Mouse (Mus musculus) G1E-ER4 (cell line): ENCODE data around the gene Dgkg. TPM values are rescaled to one million over a fixed set of nuclear protein-coding genes. Genes with fewer than 3 reads are reported as not detected.

Source experiments
- GATA1 ChIP-seq: IDR thresholded peaks from one replicate; pipeline ENCODE4 v1.8.0; 2012; ENCODE audit warnings: low read length, inconsistent platforms
- polyA plus RNA-seq: library from polyadenylated mRNA; stranded (reverse); fragments of >175 nt; gene quantifications from 2 replicates; pipeline ENCODE4 v1.2.3, GENCODE M21; 2012

Gene Dgkg
- polyA plus RNA-seq, 1 experiment = not detected

GRCm38 (mm10) chr16:22466381-22466780, 190.6 kb downstream of the Dgkg start:
- no peak for TF ChIP-seq GATA1

GRCm38 (mm10) chr16:22462220-22462619, 194.8 kb downstream of the Dgkg start:
- no peak for TF ChIP-seq GATA1

- TF ChIP-seq GATA1 = no peak
These were observed 195.3 kb downstream of the Dgkg start for GRCm38 (mm10) chr16:22461728-22462127.

DNA sequence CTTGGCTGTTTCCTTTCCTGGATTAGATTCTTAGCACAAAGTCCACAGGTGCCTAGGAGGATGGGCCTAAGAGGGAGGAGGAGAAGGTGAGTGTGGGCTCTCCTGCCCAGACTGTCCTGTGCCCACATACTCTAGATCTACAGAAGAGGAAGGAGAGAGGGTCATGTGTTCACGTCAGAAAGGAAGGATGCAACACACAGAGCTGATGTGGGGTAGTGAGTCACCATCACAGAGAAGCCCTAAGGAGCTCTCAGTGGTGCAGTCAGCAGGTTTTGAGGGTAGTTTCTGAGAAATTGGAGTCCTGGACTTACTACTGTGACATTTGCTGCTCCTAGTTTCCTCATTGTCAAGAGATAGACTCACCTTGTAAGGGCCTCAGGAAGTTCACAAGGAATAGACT, 196.1 kb downstream of the Dgkg start:
- TF ChIP-seq GATA1 = no peak

DNA sequence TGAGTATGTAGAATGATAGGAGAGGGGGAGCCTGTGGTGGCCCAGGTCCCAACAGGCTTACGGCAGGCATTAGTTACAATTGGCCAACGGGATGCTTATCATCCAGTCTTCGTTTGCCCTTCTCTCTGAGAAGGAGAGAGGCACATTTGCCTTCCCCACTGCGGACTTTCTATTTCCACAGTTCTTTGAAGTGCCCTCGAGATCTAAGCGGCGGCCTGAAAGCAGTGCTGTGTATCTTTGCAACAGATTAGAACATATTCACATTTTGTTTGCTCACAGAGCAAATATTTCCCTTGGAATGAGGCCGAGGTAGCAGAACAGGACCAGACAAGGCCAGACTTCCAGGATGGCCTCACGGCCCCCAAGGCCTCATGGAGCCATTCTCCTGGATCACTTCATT, 204.9 kb downstream of the Dgkg start:
- no peak for TF ChIP-seq GATA1

GRCm38 (mm10) chr16:22448093-22448492, 208.9 kb downstream of the Dgkg start:
- TF ChIP-seq GATA1 = no peak

- TF ChIP-seq GATA1 = no peak
These were observed 212.2 kb downstream of the Dgkg start for GRCm38 (mm10) chr16:22444786-22445185.

- TF ChIP-seq GATA1 = no peak
These were observed 214.8 kb downstream of the Dgkg start for GRCm38 (mm10) chr16:22442202-22442601.

DNA sequence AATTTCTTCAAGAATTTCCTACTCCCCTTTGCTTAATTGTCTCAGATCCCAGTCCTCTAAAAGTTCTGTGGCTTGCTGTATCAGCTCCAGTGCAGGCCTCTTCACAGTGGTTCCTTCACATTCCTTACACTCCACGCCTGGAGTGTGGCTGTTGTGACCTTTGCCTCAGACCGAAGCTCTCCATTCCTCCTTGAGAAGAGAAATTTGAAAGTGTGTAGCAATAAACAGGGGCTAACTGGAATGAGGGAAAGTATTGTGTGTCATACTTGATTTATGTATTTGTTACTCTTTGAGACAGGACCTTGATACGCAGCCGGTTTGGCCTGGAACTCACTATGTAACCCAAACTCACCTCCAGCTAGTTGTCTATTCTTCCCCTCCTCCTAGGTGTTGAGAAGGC, 215.7 kb downstream of the Dgkg start:
- TF ChIP-seq GATA1 = no peak

- no peak for TF ChIP-seq GATA1
These were observed 216.8 kb downstream of the Dgkg start for GRCm38 (mm10) chr16:22440269-22440668.

DNA sequence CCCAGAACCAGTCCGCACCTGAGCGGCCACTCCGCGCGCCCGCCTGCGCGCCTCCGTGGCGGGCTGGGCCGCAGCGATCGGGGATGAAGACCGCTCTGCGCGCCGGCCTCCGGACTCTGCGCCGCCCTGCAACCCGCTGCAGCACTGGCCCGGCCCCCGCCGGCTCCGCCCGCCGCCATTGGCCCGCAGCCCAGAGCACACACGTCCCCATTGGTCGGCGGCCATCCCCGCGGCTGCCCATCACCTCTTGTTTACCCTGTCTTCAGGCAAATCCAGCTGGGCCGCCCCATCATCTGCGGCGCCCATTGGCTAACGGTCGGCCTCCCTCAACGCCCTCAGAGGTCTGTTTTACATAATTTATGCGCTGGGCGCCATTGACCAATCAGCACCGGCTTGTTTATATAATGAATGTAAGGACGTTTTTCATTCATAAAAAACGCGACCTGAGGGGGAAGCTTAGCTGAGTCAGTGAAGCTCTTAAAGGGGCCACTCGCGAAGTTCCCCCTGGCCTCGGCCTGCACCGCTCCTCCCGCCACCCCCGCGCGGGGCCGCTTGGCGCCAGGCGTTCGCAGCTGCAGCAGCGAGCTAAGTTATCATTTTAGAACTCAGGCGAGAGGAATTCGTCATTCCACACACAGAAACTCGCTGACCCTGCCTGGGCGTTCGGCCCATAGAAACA, 217.4 kb downstream of the Dgkg start, which contains the start of gene Etv5:
Gene Etv5, minus strand, starts transcription at position 221 of the 679 bp plus-strand sequence.
- TF ChIP-seq GATA1 = no peak

GRCm38 (mm10) chr16:22438441-22439373, 218.3 kb downstream of the Dgkg start:
- TF ChIP-seq GATA1 = no peak

GRCm38 (mm10) chr16:22436106-22436505, 220.9 kb downstream of the Dgkg start:
- TF ChIP-seq GATA1 = no peak

DNA sequence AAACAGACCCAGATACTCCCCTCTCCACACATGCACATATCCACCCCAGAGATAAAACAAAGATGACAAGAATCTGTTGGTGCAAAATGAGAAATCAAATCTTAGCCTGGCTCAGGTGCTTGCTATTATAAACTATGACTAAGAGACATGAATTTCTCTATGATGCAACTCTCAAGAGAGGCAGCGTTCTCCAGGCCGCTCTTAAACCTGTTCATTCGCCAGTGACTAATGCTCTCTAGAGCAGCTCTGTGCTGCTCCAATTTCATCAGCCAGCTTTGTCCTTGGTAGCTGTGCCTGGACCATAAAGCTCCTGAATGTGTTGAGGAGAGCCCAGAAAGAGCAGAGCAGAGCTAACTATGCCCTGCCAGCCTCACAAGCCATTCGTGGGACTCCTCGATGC, 222.5 kb downstream of the Dgkg start:
- TF ChIP-seq GATA1 = no peak

GRCm38 (mm10) chr16:22433944-22434343, 223.1 kb downstream of the Dgkg start:
- TF ChIP-seq GATA1 = no peak

DNA sequence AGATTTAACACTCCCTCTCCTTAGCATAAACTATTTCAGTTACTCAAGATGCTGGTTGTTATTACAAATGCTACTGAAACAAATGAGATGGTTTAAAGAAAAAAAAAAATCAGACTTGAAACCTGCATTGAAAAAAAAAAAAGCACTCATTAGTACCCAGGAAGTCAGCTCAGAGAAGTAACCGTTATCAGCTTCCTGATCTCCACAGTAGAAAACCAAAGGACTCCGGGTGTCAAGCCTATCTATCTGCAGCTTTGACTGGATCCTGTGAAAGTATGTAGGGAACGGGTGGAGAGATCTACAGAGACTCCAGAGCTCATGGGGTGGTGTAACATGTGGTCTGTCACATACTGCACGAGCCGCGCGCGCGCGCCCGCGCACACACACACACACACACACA, 225.2 kb downstream of the Dgkg start:
- TF ChIP-seq GATA1 = peak; percentile 31
